Mouse (Mus musculus) heart, adult 2 months (tissue): ENCODE results near the gene P2ry12. TPM values are rescaled to one million over a fixed set of nuclear protein-coding genes. Genes with fewer than 3 reads are reported as not detected.

Experiments used
- DNase-seq, 2 experiments: peaks; one replicate each; pipeline ENCODE4 v3.0.0; 2021
- H3K27ac ChIP-seq: fragments of 200-600 bp; 2 replicates; pipeline ENCODE4 v1.8.1; 2022
- H3K27me3 ChIP-seq: fragments of 200-500 bp; 2 replicates; pipeline ENCODE4 v1.6.1; 2012; ENCODE audit warnings: mild to moderate bottlenecking, low read length, inconsistent platforms, mixed read lengths; ENCODE audit not compliant: control insufficient read depth, insufficient read depth
- H3K36me3 ChIP-seq: fragments of 200-500 bp; 2 replicates; pipeline ENCODE4 v1.6.1; 2012; ENCODE audit warnings: low read length, inconsistent platforms; ENCODE audit not compliant: control insufficient read depth, insufficient read depth
- H3K4me1 ChIP-seq: fragments of 200-500 bp; 2 replicates; pipeline ENCODE4 v1.6.1; 2011; ENCODE audit warnings: low read length; ENCODE audit not compliant: control insufficient read depth, insufficient read depth
- H3K4me3 ChIP-seq: fragments of 200-600 bp; 2 replicates; pipeline ENCODE4 v1.8.1; 2022
- H3K79me2 ChIP-seq: fragments of 200-500 bp; replicated peaks from 2 replicates; pipeline ENCODE4 v1.6.1; 2012; ENCODE audit warnings: mild to moderate bottlenecking, inconsistent platforms, low read length, moderate library complexity, mixed read lengths; ENCODE audit not compliant: control insufficient read depth, insufficient read depth
- H3K9ac ChIP-seq: fragments of 200-500 bp; 2 replicates; pipeline ENCODE4 v1.6.1; 2012; ENCODE audit warnings: low read depth, mild to moderate bottlenecking, control low read depth, inconsistent platforms, low read length, mixed read lengths
- CTCF ChIP-seq: fragments of 200-600 bp; IDR thresholded peaks from 2 replicates; pipeline ENCODE4 v1.8.1; 2022; ENCODE audit warnings: antibody characterized with exemption, mild to moderate bottlenecking, moderate library complexity
- EP300 ChIP-seq: fragments of 200-500 bp; IDR thresholded peaks from 2 replicates; pipeline ENCODE4 v1.6.1; 2011; ENCODE audit warnings: low read depth, low read length, control low read depth; ENCODE audit not compliant: insufficient read depth
- POLR2A ChIP-seq: fragments of 200-500 bp; IDR thresholded peaks from 2 replicates; pipeline ENCODE4 v1.6.1; 2011; ENCODE audit warnings: mild to moderate bottlenecking, low read depth, low read length, control low read depth; ENCODE audit not compliant: insufficient read depth
- WGBS: fragments of 180-500 bp; shearing (Covaris S2); methylation state at CpG from one replicate; pipeline ENCODE4 v1.1.7; 2018; 5-methylcytosine and 5-hydroxymethylcytosine counted together
- intact Hi-C: fragments of 180-260 bp; cut with DNase I; formaldehyde crosslinking; loops from one replicate; pipeline ENCODE4 v1.15.1; 2025
- polyA plus RNA-seq: library from polyadenylated mRNA; depleted of rRNA; stranded (reverse); fragments of >200 nt; gene quantifications from 2 replicates; pipeline ENCODE4 v1.2.3, GENCODE M21; 2012
- total RNA-seq, 2 experiments: library from RNA; stranded (reverse); gene quantifications; 2 replicates each; pipeline ENCODE4 v1.2.3; 2021

Gene P2ry12
- total and polyA plus RNA-seq, 3 experiments = 2.0 to 6.4 (median 4.1) TPM

GRCm38 (mm10) chr3:59293437-59294199 lies 30.9 kb upstream of the P2ry12 start:
- H3K27ac ChIP-seq = no peak overlapping the region
- H3K9ac ChIP-seq = no peak overlapping the region
- TF ChIP-seq POLR2A (no peak), CTCF (no peak), EP300 (no peak)
- no peak for DNase-seq
- H3K4me1 ChIP-seq = no peaks in the 10 kb centered on the region
- H3K4me3 ChIP-seq = no peak overlapping the region
- intact Hi-C loops = no loop called here
- no peaks in the 10 kb centered on the region for H3K27me3 ChIP-seq
- 81% methylated on average over 5 of the region's 5 CpGs for WGBS
- no peaks in the 10 kb centered on the region for H3K36me3 ChIP-seq
- no peaks in the 10 kb centered on the region for H3K79me2 ChIP-seq

GRCm38 (mm10) chr3:59290551-59290950 lies 27.9 kb upstream of the P2ry12 start:
- DNase-seq = no peak
- WGBS = 50% methylated on average over 2 of the region's 2 CpGs
- no peak overlapping the region for H3K27ac ChIP-seq
- intact Hi-C loops = no loop called here
- no peaks in the 10 kb centered on the region for H3K27me3 ChIP-seq
- no peaks in the 10 kb centered on the region for H3K4me1 ChIP-seq
- no peak overlapping the region for H3K9ac ChIP-seq
- no peak overlapping the region for H3K4me3 ChIP-seq
- TF ChIP-seq POLR2A (no peak), EP300 (no peak), CTCF (no peak)
- H3K79me2 ChIP-seq = no peaks in the 10 kb centered on the region
- H3K36me3 ChIP-seq = no peaks in the 10 kb centered on the region

GRCm38 (mm10) chr3:59278620-59279019 lies 15.9 kb upstream of the P2ry12 start:
- TF ChIP-seq EP300 = no peak
- no peak for TF ChIP-seq CTCF
- TF ChIP-seq POLR2A = no peak
- no peaks in the 10 kb centered on the region for H3K27me3 ChIP-seq
- no peaks in the 10 kb centered on the region for H3K36me3 ChIP-seq
- H3K9ac ChIP-seq = no peak overlapping the region
- H3K4me3 ChIP-seq = no peak overlapping the region
- H3K4me1 ChIP-seq = no peaks in the 10 kb centered on the region
- no peak overlapping the region for H3K27ac ChIP-seq
- intact Hi-C loops = no loop called here
- DNase-seq = no peak
- H3K79me2 ChIP-seq = no peaks in the 10 kb centered on the region

- DNase-seq = no peak
- no peak for TF ChIP-seq POLR2A
- no peak for TF ChIP-seq CTCF
- no peak for TF ChIP-seq EP300
- no peaks in the 10 kb centered on the region for H3K79me2 ChIP-seq
- H3K4me1 ChIP-seq = no peaks in the 10 kb centered on the region
- intact Hi-C loops = no loop called here
- WGBS = 89% methylated on average over 3 of the region's 3 CpGs
- H3K36me3 ChIP-seq = no peaks in the 10 kb centered on the region
- no peaks in the 10 kb centered on the region for H3K27me3 ChIP-seq
- no peak overlapping the region for H3K9ac ChIP-seq
- no peak overlapping the region for H3K27ac ChIP-seq
- H3K4me3 ChIP-seq = no peak overlapping the region
These were observed 15.5 kb upstream of the P2ry12 start for GRCm38 (mm10) chr3:59278254-59278533.

- no peaks in the 10 kb centered on the region for H3K4me1 ChIP-seq
- H3K79me2 ChIP-seq = no peaks in the 10 kb centered on the region
- no peak overlapping the region for H3K4me3 ChIP-seq
- 71% methylated on average over 3 of the region's 3 CpGs for WGBS
- no peak for DNase-seq
- H3K27ac ChIP-seq = no peak overlapping the region
- no peak overlapping the region for H3K9ac ChIP-seq
- TF ChIP-seq EP300 = no peak
- no peak for TF ChIP-seq POLR2A
- TF ChIP-seq CTCF = no peak
- H3K36me3 ChIP-seq = no peaks in the 10 kb centered on the region
- intact Hi-C loops = no loop called here
- H3K27me3 ChIP-seq = no peaks in the 10 kb centered on the region
These were observed 15.0 kb upstream of the P2ry12 start for GRCm38 (mm10) chr3:59277502-59278253.

- no peak for TF ChIP-seq POLR2A
- TF ChIP-seq CTCF = no peak
- TF ChIP-seq EP300 = no peak
- H3K4me3 ChIP-seq = no peak overlapping the region
- intact Hi-C loops = no loop called here
- no peaks in the 10 kb centered on the region for H3K36me3 ChIP-seq
- H3K9ac ChIP-seq = no peak overlapping the region
- no peaks in the 10 kb centered on the region for H3K79me2 ChIP-seq
- 84% methylated on average over 6 of the region's 6 CpGs for WGBS
- H3K27me3 ChIP-seq = no peaks in the 10 kb centered on the region
- no peak for DNase-seq
- no peaks in the 10 kb centered on the region for H3K4me1 ChIP-seq
- H3K27ac ChIP-seq = no peak overlapping the region
These were observed 8.1 kb upstream of the P2ry12 start for GRCm38 (mm10) chr3:59270811-59271210.
